Mouse (Mus musculus) heart, embryonic 13.5 days (tissue): ENCODE data around the gene Atad2b. TPM values are rescaled to one million over a fixed set of nuclear protein-coding genes. Genes with fewer than 3 reads are reported as not detected.

ENCODE experiments used
- ATAC-seq: fragments of 200-750 bp; cut with Nextera tagmentation; 2 replicates; pipeline ENCODE4 v1.8.0; 2017; ENCODE audit warnings: moderate TSS enrichment; ENCODE audit not compliant: insufficient number of reproducible peaks, low FRiP score, low TSS enrichment; ENCODE audit errors: extremely low read depth
- H3K27ac ChIP-seq: fragments of 300-500 bp; sonication (generic); replicated peaks from 2 replicates; pipeline ENCODE4 v1.5.1; 2015; ENCODE audit warnings: moderate library complexity, mild to moderate bottlenecking, inconsistent platforms
- H3K27me3 ChIP-seq: fragments of 300-500 bp; sonication (generic); replicated peaks from 2 replicates; pipeline ENCODE4 v1.6.1; 2015; ENCODE audit warnings: mild to moderate bottlenecking, inconsistent platforms
- H3K36me3 ChIP-seq: fragments of 300-500 bp; sonication (generic); 2 replicates; pipeline ENCODE4 v1.6.1; 2015; ENCODE audit warnings: mild to moderate bottlenecking, inconsistent platforms
- H3K4me1 ChIP-seq: fragments of 300-500 bp; sonication (generic); 2 replicates; pipeline ENCODE4 v1.6.1; 2015; ENCODE audit warnings: inconsistent platforms
- H3K4me2 ChIP-seq: fragments of 300-500 bp; sonication (generic); 2 replicates; pipeline ENCODE4 v1.6.1; 2015; ENCODE audit warnings: inconsistent platforms, mild to moderate bottlenecking, moderate library complexity
- H3K4me3 ChIP-seq: fragments of 300-500 bp; sonication (generic); 2 replicates; pipeline ENCODE4 v1.5.1; 2015; ENCODE audit warnings: moderate library complexity, mild to moderate bottlenecking, inconsistent platforms
- H3K9ac ChIP-seq: fragments of 300-500 bp; sonication (generic); 2 replicates; pipeline ENCODE4 v1.6.1; 2015; ENCODE audit warnings: inconsistent platforms, mild to moderate bottlenecking, moderate library complexity
- H3K9me3 ChIP-seq: fragments of 300-500 bp; sonication (generic); 2 replicates; pipeline ENCODE4 v1.6.1; 2016; ENCODE audit warnings: inconsistent platforms
- WGBS: fragments of 180-500 bp; shearing (Covaris S2); methylation state at CpG from one replicate; pipeline ENCODE4 v1.1.7; 2015; ENCODE audit warnings: mixed read lengths; 5-methylcytosine and 5-hydroxymethylcytosine counted together
- polyA plus RNA-seq: library from polyadenylated mRNA; unstranded; fragments of >200 nt; fragmentation: Nextera tagmentation; extraction: Ambion mirVana; gene quantifications from 2 replicates; pipeline ENCODE4 v1.2.1, GENCODE M21; 2015

Gene Atad2b
- polyA plus RNA-seq, 1 experiment from 2014 or later = 6.4 TPM

DNA sequence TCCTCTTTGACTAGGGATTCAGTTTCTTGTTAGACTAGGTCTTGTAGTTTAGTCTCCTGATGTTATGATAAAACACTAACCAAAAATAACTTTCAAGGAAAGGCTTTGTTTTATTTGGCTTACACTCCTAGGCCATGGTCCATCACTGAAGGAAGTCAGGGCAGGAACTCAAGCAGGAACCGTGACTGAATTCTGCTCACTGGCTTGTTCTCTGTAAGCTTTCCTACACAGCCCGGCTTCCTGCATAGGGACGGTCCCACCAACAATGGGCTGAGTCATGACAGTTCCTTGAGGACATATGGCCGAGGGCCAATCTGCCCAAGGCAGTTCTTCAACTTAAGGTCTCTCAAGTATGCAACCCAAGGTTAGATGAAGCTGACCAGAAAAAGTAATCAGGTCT, 5.4 kb upstream of the Atad2b start:
- Histone ChIP-seq H3K4me3 (no peak overlapping the region), H3K27me3 (no peaks in the 10 kb centered on the region), H3K27ac (no peak overlapping the region), H3K36me3 (no peaks in the 10 kb centered on the region), H3K4me1 (peaks cover 4% of the 10 kb centered on the region), H3K4me2 (no peak overlapping the region), H3K9me3 (no peaks in the 10 kb centered on the region; the same call in 1 of the 2 replicates), H3K9ac (no peak overlapping the region)
- 68% methylated on average over 4 of the region's 4 CpGs for WGBS
- ATAC-seq = no peak

DNA sequence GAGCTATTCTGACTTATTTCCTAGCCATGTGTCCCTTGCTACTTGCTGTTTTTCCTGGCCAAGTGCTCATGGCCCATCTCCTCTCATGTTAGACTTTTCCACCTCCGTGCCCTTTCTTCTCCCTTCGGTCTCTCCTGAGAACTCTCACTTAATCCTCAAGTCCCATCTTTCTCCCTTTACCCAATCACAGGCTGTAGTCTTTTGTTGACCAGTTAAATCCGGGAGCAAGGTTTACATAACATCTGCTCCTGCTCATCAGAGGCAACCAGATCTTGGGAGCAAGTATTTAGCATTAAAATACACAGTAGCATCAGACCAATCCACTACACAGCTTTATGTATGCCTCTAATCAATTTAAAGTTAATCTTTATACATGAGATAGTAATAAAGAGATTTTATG, 2.7 kb upstream of the Atad2b start:
- no peak for ATAC-seq
- no peak overlapping the region for H3K27ac ChIP-seq
- WGBS = 70% methylated on average over 3 of the region's 3 CpGs
- peaks cover 9% of the 10 kb centered on the region for H3K4me1 ChIP-seq
- no peaks in the 10 kb centered on the region for H3K27me3 ChIP-seq
- H3K36me3 ChIP-seq = no peaks in the 10 kb centered on the region
- no peak overlapping the region for H3K4me3 ChIP-seq
- H3K9ac ChIP-seq = no peak overlapping the region
- no peak overlapping the region for H3K4me2 ChIP-seq
- no peaks in the 10 kb centered on the region; the same call in 1 of the 2 replicates for H3K9me3 ChIP-seq

DNA sequence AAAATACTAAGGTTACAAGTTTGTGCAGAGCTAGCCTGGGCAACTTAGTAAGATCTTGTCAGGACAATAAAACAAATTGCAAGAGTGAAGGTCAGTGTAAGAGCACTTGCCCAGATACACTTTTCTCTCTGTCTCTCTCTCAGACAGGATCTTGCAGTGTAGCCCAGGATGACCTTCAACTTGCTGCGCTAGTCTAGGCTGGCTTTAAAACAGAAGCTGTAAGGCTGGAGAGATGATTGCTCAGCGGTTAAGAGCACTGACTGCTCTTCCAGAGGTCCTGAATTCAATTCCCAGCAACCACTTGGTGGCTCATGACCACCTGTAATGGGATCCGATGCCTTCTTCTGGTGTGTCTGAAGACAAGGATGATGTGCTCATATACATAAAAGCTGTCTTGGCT, 2.2 kb upstream of the Atad2b start:
- ATAC-seq = no peak
- H3K36me3 ChIP-seq = no peaks in the 10 kb centered on the region
- no peak overlapping the region for H3K4me2 ChIP-seq
- no peaks in the 10 kb centered on the region; the same call in 1 of the 2 replicates for H3K9me3 ChIP-seq
- H3K9ac ChIP-seq = no peak overlapping the region
- peaks cover 14% of the 10 kb centered on the region for H3K4me1 ChIP-seq
- H3K27ac ChIP-seq = no peak overlapping the region
- H3K27me3 ChIP-seq = no peaks in the 10 kb centered on the region
- 77% methylated on average over 3 of the region's 3 CpGs for WGBS
- no peak overlapping the region for H3K4me3 ChIP-seq

DNA sequence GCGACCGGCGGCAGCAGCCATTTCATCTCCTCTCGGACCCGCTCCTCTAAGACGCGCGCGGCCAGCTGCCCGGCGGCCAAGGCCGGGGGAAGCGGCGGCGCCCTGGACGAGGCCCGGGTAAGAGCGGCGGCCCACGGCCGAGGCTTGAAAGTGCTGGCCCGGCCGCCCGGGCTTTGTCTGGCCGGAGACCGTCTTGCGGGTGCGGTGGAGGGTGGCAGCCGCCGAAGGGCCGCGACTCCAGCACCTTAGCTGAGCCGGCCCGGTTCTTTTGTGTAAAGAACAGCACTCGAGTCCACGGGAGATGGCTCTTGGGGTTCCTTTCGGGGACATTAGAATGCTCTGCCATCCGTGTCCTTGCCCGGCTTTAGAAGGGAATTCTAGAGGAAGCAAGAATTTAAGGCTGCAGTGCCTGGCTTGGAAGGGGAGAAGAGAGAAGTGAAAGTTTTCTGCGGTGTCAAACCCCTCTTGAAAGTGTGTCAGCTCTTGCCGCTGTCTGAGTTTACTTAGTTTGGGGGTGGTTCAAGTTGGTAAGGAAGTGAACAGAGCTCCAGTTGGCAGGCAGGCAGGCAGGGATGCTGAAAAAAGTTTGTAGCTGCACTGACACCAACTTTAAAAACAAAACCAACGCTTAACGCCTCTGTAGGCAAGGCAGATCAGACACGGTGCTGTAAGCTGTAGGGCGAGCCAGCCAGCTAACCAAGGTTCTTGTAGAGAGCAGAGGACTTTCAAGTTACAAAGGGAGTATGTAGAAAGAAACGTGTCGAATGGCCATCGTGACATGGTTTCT, 845 bp downstream of the Atad2b start:
- no peaks in the 10 kb centered on the region for H3K9me3 ChIP-seq
- peak overlapping the region; percentile 98 for H3K27ac ChIP-seq
- WGBS = under 1% methylated on average over 48 of the region's 48 CpGs
- ATAC-seq = peak; percentile 61
- H3K36me3 ChIP-seq = no peaks in the 10 kb centered on the region
- H3K4me2 ChIP-seq = peak overlapping the region; percentile 86
- H3K27me3 ChIP-seq = no peaks in the 10 kb centered on the region
- H3K4me3 ChIP-seq = peak overlapping the region; percentile 97
- peaks cover 29% of the 10 kb centered on the region for H3K4me1 ChIP-seq
- H3K9ac ChIP-seq = peak overlapping the region; percentile 99

DNA sequence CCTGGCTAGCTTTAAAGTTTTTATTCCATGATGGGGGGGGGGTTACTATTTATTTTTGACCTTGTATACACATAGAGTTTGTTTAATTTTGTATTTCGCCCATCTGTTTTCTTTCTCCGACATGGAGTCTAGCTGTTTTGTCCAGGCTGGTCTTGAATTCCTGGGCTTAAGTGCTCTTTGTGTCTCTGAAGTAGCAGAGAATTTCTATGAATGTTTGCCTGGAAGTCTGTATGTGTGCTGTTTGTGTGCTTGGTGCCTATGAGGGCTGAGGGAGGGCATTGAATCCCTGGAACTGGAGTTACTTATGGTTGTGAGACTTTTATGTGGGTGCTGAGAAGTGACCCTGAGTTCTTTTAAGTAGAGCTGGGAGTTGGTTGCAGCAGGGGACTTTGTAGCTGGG, 11.0 kb downstream of the Atad2b start:
- WGBS = 78% methylated on average over 2 of the region's 2 CpGs
- Histone ChIP-seq H3K9me3 (no peaks in the 10 kb centered on the region), H3K4me1 (peaks cover 17% of the 10 kb centered on the region), H3K4me2 (no peak overlapping the region), H3K27me3 (no peaks in the 10 kb centered on the region), H3K9ac (no peak overlapping the region), H3K4me3 (no peak overlapping the region), H3K27ac (no peak overlapping the region), H3K36me3 (no peaks in the 10 kb centered on the region)
- ATAC-seq = no peak

DNA sequence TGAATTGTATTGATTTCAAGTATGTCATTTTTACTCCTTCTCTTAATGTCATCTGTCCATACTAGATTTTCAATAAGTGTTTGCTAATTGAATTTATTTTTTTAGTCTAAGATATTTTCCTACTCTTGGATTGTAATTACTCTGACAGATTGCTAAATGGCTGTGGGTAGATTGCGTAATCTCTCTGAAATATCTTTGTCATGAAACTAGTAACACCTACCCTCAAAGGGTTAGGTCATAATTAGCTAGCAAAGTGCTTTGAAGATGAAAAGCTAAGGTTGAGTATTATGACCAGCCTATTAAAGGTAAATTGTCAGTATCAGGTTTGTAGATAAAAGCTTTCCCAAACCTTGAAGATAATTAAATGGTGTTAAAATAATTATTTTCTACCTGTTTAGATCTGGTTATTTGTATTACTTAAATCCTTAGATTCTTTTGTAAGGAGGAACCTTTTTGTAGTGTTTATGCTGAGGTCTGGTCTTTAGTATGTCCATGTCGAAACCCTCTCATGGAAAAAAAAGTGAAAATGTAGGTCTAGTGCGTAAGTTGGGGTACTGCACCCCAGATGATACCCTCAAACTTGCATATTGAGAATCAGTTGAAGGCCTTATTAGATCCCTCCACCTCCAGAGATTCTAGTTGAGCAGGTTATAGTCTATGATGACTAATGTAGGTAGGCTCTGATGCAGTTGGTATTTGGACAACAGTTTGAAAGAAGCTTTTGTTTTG, 13.8 kb downstream of the Atad2b start:
- Histone ChIP-seq H3K36me3 (no peaks in the 10 kb centered on the region), H3K9ac (no peak overlapping the region), H3K27me3 (no peaks in the 10 kb centered on the region), H3K4me1 (peaks cover 23% of the 10 kb centered on the region), H3K9me3 (no peaks in the 10 kb centered on the region), H3K27ac (no peak overlapping the region), H3K4me2 (no peak overlapping the region), H3K4me3 (no peak overlapping the region)
- WGBS = 95% methylated on average over 3 of the region's 3 CpGs
- no peak for ATAC-seq

DNA sequence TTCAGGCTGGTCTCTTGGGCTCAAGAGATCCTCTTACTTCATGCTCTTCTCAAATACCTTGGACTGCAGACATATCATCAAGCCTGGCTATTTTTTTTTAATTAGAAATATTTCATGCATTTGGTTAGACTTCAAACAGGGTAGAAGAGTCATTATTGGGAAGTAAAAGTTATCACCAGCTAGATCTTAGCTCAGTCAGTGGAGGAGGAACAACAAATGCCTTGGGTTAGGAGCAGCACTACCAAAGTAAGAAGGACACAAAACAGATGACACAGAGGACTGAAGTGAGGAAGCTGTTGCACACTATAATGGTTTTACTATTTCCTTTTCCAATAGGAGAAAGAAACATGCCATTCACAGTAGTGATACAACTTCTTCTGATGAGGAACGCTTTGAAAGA, 35.1 kb downstream of the Atad2b start:
- H3K4me1 ChIP-seq = no peaks in the 10 kb centered on the region
- no peaks in the 10 kb centered on the region for H3K9me3 ChIP-seq
- no peak overlapping the region for H3K4me3 ChIP-seq
- peaks cover 78% of the 10 kb centered on the region for H3K36me3 ChIP-seq
- H3K4me2 ChIP-seq = no peak overlapping the region
- H3K27ac ChIP-seq = no peak overlapping the region
- 90% methylated on average over 1 of the region's 1 CpGs for WGBS
- H3K27me3 ChIP-seq = no peaks in the 10 kb centered on the region
- ATAC-seq = no peak
- H3K9ac ChIP-seq = no peak overlapping the region

DNA sequence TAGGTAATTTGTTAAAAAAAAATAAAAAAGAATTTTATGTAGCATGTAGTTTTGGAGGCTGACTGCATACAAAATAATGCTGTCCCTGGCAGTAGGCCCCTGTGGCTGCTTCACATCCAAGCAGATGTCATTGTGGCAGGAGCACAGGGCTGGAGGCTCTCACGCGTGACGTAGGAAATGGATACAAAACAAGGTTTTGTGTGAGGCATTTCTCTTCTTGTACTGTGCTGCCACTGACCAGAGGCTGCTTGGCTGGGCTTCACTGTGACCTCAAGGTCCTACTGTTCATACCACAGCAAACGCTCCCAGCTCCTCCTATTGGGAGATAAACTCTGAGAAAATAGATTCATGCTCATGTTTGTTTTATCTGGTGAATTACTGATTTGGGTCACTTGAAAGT, 36.0 kb downstream of the Atad2b start:
- no peak overlapping the region for H3K9ac ChIP-seq
- peaks cover 74% of the 10 kb centered on the region for H3K36me3 ChIP-seq
- H3K27ac ChIP-seq = no peak overlapping the region
- H3K4me2 ChIP-seq = no peak overlapping the region
- H3K9me3 ChIP-seq = no peaks in the 10 kb centered on the region
- no peak for ATAC-seq
- H3K4me3 ChIP-seq = no peak overlapping the region
- 81% methylated on average over 4 of the region's 4 CpGs for WGBS
- H3K27me3 ChIP-seq = no peaks in the 10 kb centered on the region
- H3K4me1 ChIP-seq = no peaks in the 10 kb centered on the region

DNA sequence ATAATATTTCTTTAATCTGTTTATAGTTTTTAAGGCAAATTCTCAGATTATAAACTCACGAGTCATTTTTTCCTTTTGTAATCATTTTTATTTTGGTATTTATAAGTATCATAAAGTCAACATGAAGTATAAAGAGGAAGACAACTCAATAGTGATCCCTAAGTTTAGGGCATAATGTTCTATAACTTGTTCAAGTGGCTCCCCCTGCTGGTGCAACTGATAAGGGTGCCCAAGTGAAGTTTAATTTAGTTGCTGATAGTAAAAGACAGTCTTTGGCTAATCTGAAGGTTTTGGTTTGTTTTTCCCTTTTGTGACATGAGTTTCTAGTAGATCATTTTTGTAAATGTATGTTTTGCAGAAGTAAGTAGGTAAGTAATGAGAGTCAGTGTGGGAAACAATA, 55.8 kb downstream of the Atad2b start:
- Histone ChIP-seq H3K27me3 (no peaks in the 10 kb centered on the region), H3K9me3 (no peaks in the 10 kb centered on the region), H3K9ac (no peak overlapping the region), H3K4me3 (no peak overlapping the region), H3K27ac (no peak overlapping the region), H3K4me1 (no peaks in the 10 kb centered on the region), H3K36me3 (peaks cover 61% of the 10 kb centered on the region), H3K4me2 (no peak overlapping the region)
- no peak for ATAC-seq
- 26% methylated on average over 1 of the region's 1 CpGs for WGBS

DNA sequence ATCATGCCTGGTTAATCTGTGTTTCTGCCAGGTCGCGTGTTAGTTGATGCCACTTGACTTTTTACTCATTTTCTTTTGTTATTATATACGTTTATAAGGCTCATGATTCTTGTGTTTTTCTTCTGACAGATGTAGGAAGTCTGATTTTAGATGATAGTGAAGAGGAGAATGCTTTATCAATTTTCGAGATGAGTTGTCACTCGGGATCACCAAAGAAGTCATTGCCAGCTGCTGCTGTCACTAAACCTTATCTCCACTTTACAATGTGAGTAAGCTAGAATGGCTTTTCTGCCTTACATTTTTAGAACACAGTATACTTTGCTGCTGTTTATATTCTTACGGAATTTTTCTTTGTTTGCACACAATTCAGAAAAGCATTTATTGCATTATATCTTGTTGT, 61.2 kb downstream of the Atad2b start:
- WGBS = 76% methylated on average over 6 of the region's 6 CpGs
- Histone ChIP-seq H3K9me3 (no peaks in the 10 kb centered on the region), H3K4me3 (no peak overlapping the region), H3K4me1 (no peaks in the 10 kb centered on the region), H3K27ac (no peak overlapping the region), H3K9ac (no peak overlapping the region), H3K27me3 (no peaks in the 10 kb centered on the region), H3K36me3 (peaks cover 79% of the 10 kb centered on the region), H3K4me2 (no peak overlapping the region)
- ATAC-seq = no peak

DNA sequence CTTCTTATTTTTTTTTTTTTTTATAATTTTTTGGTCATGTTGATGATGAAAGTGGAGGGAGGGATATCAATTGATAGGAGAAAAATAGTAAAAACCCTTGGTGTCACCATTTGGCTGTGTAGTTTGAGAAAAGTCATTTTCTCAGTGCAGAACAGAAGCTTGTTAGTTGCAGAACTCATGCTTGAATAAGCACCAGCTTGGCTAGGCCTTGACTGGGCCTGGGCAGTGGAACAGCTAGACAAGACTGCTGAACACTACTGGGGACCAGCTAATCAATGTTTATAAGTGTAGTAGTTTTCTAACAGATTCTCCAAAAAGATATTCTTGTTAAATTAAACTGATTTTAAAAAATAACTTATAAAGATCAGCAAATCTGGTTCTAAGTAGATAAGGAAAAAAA, 79.8 kb downstream of the Atad2b start:
- H3K4me1 ChIP-seq = no peaks in the 10 kb centered on the region
- no peaks in the 10 kb centered on the region for H3K9me3 ChIP-seq
- no peak overlapping the region for H3K4me3 ChIP-seq
- no peaks in the 10 kb centered on the region for H3K27me3 ChIP-seq
- H3K9ac ChIP-seq = no peak overlapping the region
- H3K4me2 ChIP-seq = no peak overlapping the region
- peaks cover 9% of the 10 kb centered on the region for H3K36me3 ChIP-seq
- H3K27ac ChIP-seq = no peak overlapping the region
- no peak for ATAC-seq

DNA sequence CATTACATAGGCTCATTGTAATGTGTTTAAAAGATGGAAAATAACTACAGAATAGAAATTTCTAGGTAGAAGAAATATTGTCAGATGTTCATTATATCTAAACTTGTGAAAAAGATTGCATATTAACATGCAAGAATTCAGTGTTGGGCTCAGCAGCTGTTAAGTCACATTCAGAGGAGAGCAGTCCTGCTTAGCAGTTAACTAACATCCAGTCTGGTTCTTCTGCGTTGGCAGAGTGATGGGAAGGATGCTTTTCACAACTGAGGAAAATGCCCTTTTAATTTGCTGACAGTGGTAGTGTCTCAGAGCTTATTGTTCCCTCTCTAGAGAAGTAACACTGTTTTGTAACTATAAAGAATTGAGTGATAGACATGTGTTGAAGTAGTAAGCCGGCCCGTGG, 88.2 kb downstream of the Atad2b start:
- no peak overlapping the region for H3K27ac ChIP-seq
- 90% methylated on average over 3 of the region's 3 CpGs for WGBS
- H3K9ac ChIP-seq = no peak overlapping the region
- H3K27me3 ChIP-seq = no peaks in the 10 kb centered on the region
- no peak overlapping the region for H3K4me2 ChIP-seq
- H3K4me1 ChIP-seq = no peaks in the 10 kb centered on the region
- peaks cover 31% of the 10 kb centered on the region for H3K36me3 ChIP-seq
- H3K9me3 ChIP-seq = no peaks in the 10 kb centered on the region
- ATAC-seq = no peak
- H3K4me3 ChIP-seq = no peak overlapping the region
